Mouse (Mus musculus) erythroblast, embryonic 14.5 days (primary cell): Measurements from ENCODE around the gene Afdn.
"Not testable (repeated sequence)": the region's sequence is repeated elsewhere in the genome, so short reads cannot be mapped to it uniquely, and the experiment has no call there.

Source experiments
- GATA1 ChIP-seq: IDR thresholded peaks from 2 replicates; pipeline ENCODE4 v1.6.1; 2012; ENCODE audit warnings: low read length, inconsistent platforms, mixed read lengths
- TAL1 ChIP-seq: IDR thresholded peaks from 3 replicates; pipeline ENCODE4 v1.6.1; 2012; ENCODE audit warnings: low read length, inconsistent platforms, mixed read lengths

- TF ChIP-seq GATA1, TAL1: not testable (repeated sequence)
Measured at GRCm38 (mm10) chr17:13764911-13765310, 4.6 kb downstream of the Afdn start.
